12 mouse cellular contexts compared by ENCODE assay signal in the genomic region with DNA sequence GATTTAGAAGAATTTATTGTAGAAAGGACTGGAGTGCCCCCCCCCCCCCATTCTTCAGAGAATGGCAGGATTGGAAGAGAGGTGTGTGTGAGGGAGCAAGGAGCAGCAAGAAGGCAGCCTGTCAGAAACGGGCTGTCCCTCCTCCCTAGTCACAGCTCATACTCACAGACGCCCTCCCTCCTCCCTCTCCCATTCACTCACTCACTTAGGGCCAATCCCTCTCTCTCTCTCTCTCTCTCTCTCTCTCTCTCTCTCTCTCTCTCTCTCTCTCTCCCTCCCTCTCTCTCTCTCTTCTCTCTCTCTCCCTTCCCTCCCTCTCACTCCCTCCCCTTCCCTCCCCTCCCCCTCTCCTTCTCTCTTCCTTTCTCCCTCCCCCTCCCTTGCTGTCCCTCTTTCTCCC. TPM values are rescaled to one million over a fixed set of nuclear protein-coding genes. Genes with fewer than 3 reads are reported as not detected.
DNase-seq lines count a peak whose midpoint lies in the region; ATAC-seq and TF ChIP-seq lines count a peak whose summit lies in the region.
"Had no signal": no experiment of that assay in that cellular context is flagged by ENCODE, and none has a peak within 500 bp of the region (broad histone marks: within the 10 kb centered on the region; RNA-seq: fewer than 3 reads in every experiment).

No protein-coding gene starts in this region.

- TF ChIP-seq CTCF in heart, postnatal 0 days (IDR thresholded peaks at IDR 0.05; ENCODE audit: low read depth) = no peak
- no peak for TF ChIP-seq CTCF in C2C12 (IDR thresholded peaks at IDR 0.05; ENCODE audit: control insufficient read depth, insufficient read depth, insufficient read length)

- no peak overlapping the region for H3ac ChIP-seq in C2C12 (ENCODE audit: control insufficient read depth, insufficient read length, low read depth)

- H3K4me3 ChIP-seq in heart, postnatal 0 days (ENCODE audit: low read depth, low read length) = no peak overlapping the region; the same call in 1 of the 2 replicates
- peak overlapping the region; percentile 78 for H3K4me3 ChIP-seq in C2C12 (ENCODE audit: insufficient read depth, poor library complexity, severe bottlenecking)
- peak overlapping the region; percentile 50 for H3K4me3 ChIP-seq in embryonic facial prominence, embryonic 15.5 days (replicated peaks)

- peaks cover 3% of the 10 kb centered on the region; the same call in 1 of the 2 replicates for H3K4me1 ChIP-seq in heart, postnatal 0 days (ENCODE audit: control insufficient read depth, insufficient read depth)
- peaks cover 13% of the 10 kb centered on the region for H3K4me1 ChIP-seq in embryonic facial prominence, embryonic 15.5 days

- peaks cover 64% of the 10 kb centered on the region for H3K79me3 ChIP-seq in C2C12 (ENCODE audit: low read depth)

- peaks cover 74% of the 10 kb centered on the region for H3K79me2 ChIP-seq in C2C12 (ENCODE audit: control insufficient read depth, insufficient read depth)

- H3K27me3 ChIP-seq in heart, postnatal 0 days (ENCODE audit: control insufficient read depth, insufficient read depth, low read length) = no peaks in the 10 kb centered on the region
- no peaks in the 10 kb centered on the region for H3K27me3 ChIP-seq in C2C12 (ENCODE audit: control insufficient read depth, insufficient read depth, insufficient read length)
- H3K27me3 ChIP-seq in embryonic facial prominence, embryonic 15.5 days = peaks cover 12% of the 10 kb centered on the region; the same call in 1 of the 2 replicates

- ATAC-seq in heart, postnatal 0 days (ENCODE audit: insufficient read depth, low read depth) = no peak
- ATAC-seq in embryonic facial prominence, embryonic 15.5 days (ENCODE audit: insufficient number of reproducible peaks, low FRiP score, low TSS enrichment, low read depth) = no peak

- no peaks in the 10 kb centered on the region for H3K36me3 ChIP-seq in heart, postnatal 0 days (replicated peaks; ENCODE audit: control insufficient read depth, insufficient read depth, low read length)
- H3K36me3 ChIP-seq in C2C12 (ENCODE audit: control insufficient read depth, insufficient read depth) = peaks cover 11% of the 10 kb centered on the region
- no peaks in the 10 kb centered on the region for H3K36me3 ChIP-seq in embryonic facial prominence, embryonic 15.5 days

- H3K27ac ChIP-seq in heart, postnatal 0 days (ENCODE audit: low read depth) = no peak overlapping the region
- no peak overlapping the region for H3K27ac ChIP-seq in embryonic facial prominence, embryonic 15.5 days (replicated peaks)

- H3K4me2 ChIP-seq in heart, postnatal 0 days (ENCODE audit: low read depth, low read length) = peak overlapping the region; percentile 73; the same call in 1 of the 2 replicates
- no peak overlapping the region for H3K4me2 ChIP-seq in embryonic facial prominence, embryonic 15.5 days (replicated peaks)

- peak; percentile 26 for DNase-seq in embryo, embryonic 10.5 days (ENCODE audit: low spot score)
- DNase-seq in embryo, embryonic 10 days (ENCODE audit: low spot score) = no peak
- peak; percentile 38 for DNase-seq in heart, postnatal 0 days (ENCODE audit: low spot score)
- no peak for DNase-seq in heart, postnatal 10 days
- no peak for DNase-seq in natural killer cell, adult 2 months (ENCODE audit: low spot score in 2 of 2)
- DNase-seq in layer of hippocampus, adult 9-11 months = no peak
- DNase-seq: cerebellum, adult 8-10 months; kidney, postnatal 25 days; lung, postnatal 14 days; right cerebral cortex, postnatal 4 days had no signal

- 0% methylated on average over 1 of the region's 2 CpGs for WGBS in heart, postnatal 0 days
- WGBS in embryonic facial prominence, embryonic 15.5 days = 4% methylated on average over 2 of the region's 2 CpGs

- TF ChIP-seq EP300 in heart, postnatal 0 days (IDR thresholded peaks at IDR 0.05; ENCODE audit: low read depth) = no peak

- H3K9me3 ChIP-seq in heart, postnatal 0 days (replicated peaks; ENCODE audit: control insufficient read depth, low read length) = no peaks in the 10 kb centered on the region
- H3K9me3 ChIP-seq in embryonic facial prominence, embryonic 15.5 days (replicated peaks) = no peaks in the 10 kb centered on the region

- intact Hi-C loops in heart, postnatal 10 days (cut with DNase I) = no loop called here

- H3K9ac ChIP-seq in heart, postnatal 0 days (replicated peaks; ENCODE audit: low read depth, low read length) = no peak overlapping the region
- H3K9ac ChIP-seq in embryonic facial prominence, embryonic 15.5 days = no peak overlapping the region

TF ChIP-seq in C2C12, 6 proteins besides CTCF, POLR2A, EP300 and RAD21:
- TF ChIP-seq MAX (IDR thresholded peaks at IDR 0.05) = no peak
- no peak for TF ChIP-seq FOSL1 (IDR thresholded peaks at IDR 0.05; ENCODE audit: insufficient read depth, low read length, poor library complexity, severe bottlenecking)
- TF ChIP-seq MYOG (IDR thresholded peaks at IDR 0.05; ENCODE audit: control insufficient read depth, extremely low read depth, insufficient read length) = no peak
- no peak for TF ChIP-seq USF1 (IDR thresholded peaks at IDR 0.05; ENCODE audit: low read depth)
- no peak for TF ChIP-seq MYOD1 (IDR thresholded peaks at IDR 0.05; ENCODE audit: control insufficient read depth, insufficient read length, low read depth)
- no peak for TF ChIP-seq CEBPB (IDR thresholded peaks at IDR 0.05; ENCODE audit: low read depth)
TF ChIP-seq in C2C12: peak in this region for 0.

RNA-seq across cellular contexts. Expression of a gene that starts 4.9 kb away (rescaled TPM):
- 2.6 and 3.0 TPM in 2 replicates for total RNA-seq in heart, postnatal 0 days (2014; rRNA removed; ENCODE audit: low replicate concordance)
- polyA plus RNA-seq in heart, postnatal 0 days (2015; fragmentation: Nextera tagmentation; extraction: Ambion mirVana) = 7.9 and 8.0 TPM in 2 replicates
- 1 to 10 TPM; 7.1 to 9.3 TPM for total RNA-seq in heart, postnatal 10 days (2021)
- polyA plus RNA-seq in C2C12 (2012; fragmentation: generic; extraction: Trizol) = 19.9 TPM
- 21.6 and 28.7 TPM in 2 replicates for polyA plus RNA-seq in embryonic facial prominence, embryonic 15.5 days (2015; fragmentation: Nextera tagmentation; extraction: Ambion mirVana)

Comparison
In these comparisons a context has a peak if more than half of its experiments do, and no peak if none do; other contexts are left out.
1. DNase-seq: peak in embryo, embryonic 10.5 days (single experiment) and heart, postnatal 0 days (single experiment); none in embryo, embryonic 10 days (single experiment), heart, postnatal 10 days (0 of 2), natural killer cell, adult 2 months (0 of 2) and layer of hippocampus, adult 9-11 months (single experiment).